Mouse (Mus musculus) kidney, embryonic 14.5 days (tissue): ENCODE results near the gene BC005624. TPM values are rescaled to one million over a fixed set of nuclear protein-coding genes. Genes with fewer than 3 reads are reported as not detected.
A peak's percentile ranks its signal among the peaks of the same experiment; 100 is the strongest.
"Not testable (repeated sequence)": the region's sequence is repeated elsewhere in the genome, so short reads cannot be mapped to it uniquely, and the experiment has no call there.

Source experiments
- ATAC-seq: fragments of 200-750 bp; cut with Nextera tagmentation; 2 replicates; pipeline ENCODE4 v1.8.0; 2017; ENCODE audit warnings: moderate number of reproducible peaks, mild to moderate bottlenecking, moderate TSS enrichment, moderate library complexity; ENCODE audit not compliant: low FRiP score, low TSS enrichment
- H3K27ac ChIP-seq: fragments of 300-500 bp; sonication (generic); 2 replicates; pipeline ENCODE4 v1.5.1; 2014; ENCODE audit warnings: low read depth, mild to moderate bottlenecking, low read length, moderate library complexity, mixed read lengths
- H3K27me3 ChIP-seq: fragments of 300-500 bp; sonication (generic); 2 replicates; pipeline ENCODE4 v1.6.1; 2014; ENCODE audit warnings: mild to moderate bottlenecking, low read length; ENCODE audit not compliant: control insufficient read depth, insufficient read depth
- H3K36me3 ChIP-seq: fragments of 300-500 bp; sonication (generic); 2 replicates; pipeline ENCODE4 v1.6.1; 2014; ENCODE audit warnings: low read length, mixed read lengths; ENCODE audit not compliant: control insufficient read depth, insufficient read depth
- H3K4me1 ChIP-seq: fragments of 300-500 bp; sonication (generic); 2 replicates; pipeline ENCODE4 v1.6.1; 2014; ENCODE audit warnings: low read length, mixed read lengths; ENCODE audit not compliant: control insufficient read depth, insufficient read depth
- H3K4me2 ChIP-seq: fragments of 300-500 bp; sonication (generic); replicated peaks from 2 replicates; pipeline ENCODE4 v1.6.1; 2014; ENCODE audit warnings: low read depth, mild to moderate bottlenecking, low read length
- H3K4me3 ChIP-seq: fragments of 300-500 bp; sonication (generic); 2 replicates; pipeline ENCODE4 v1.5.1; 2014; ENCODE audit warnings: mild to moderate bottlenecking, low read length
- H3K9ac ChIP-seq: fragments of 300-500 bp; sonication (generic); 2 replicates; pipeline ENCODE4 v1.6.1; 2014; ENCODE audit warnings: low read depth, mild to moderate bottlenecking, low read length, moderate library complexity
- H3K9me3 ChIP-seq: fragments of 300-500 bp; sonication (generic); 2 replicates; pipeline ENCODE4 v1.6.1; 2016; ENCODE audit warnings: low read length; ENCODE audit not compliant: control insufficient read depth
- WGBS: fragments of 180-500 bp; shearing (Covaris S2); extraction: QIAGEN DNeasy Blood & Tissue Kit; methylation state at CpG from one replicate; pipeline ENCODE4 v1.1.7; 2014; 5-methylcytosine and 5-hydroxymethylcytosine counted together
- polyA plus RNA-seq: library from polyadenylated mRNA; unstranded; fragments of >200 nt; fragmentation: Nextera tagmentation; extraction: Ambion mirVana; gene quantifications from 2 replicates; pipeline ENCODE4 v1.2.1, GENCODE M21; 2014

BC005624 gene
- polyA plus RNA-seq, 1 experiment from 2014 or later, result 48.7 TPM

GRCm38 (mm10) chr2:30959856-30960255, 22.1 kb downstream of the BC005624 start:
- no peak overlapping the region for H3K9ac ChIP-seq
- WGBS, result 46% methylated on average over 5 of the region's 5 CpGs

DNA sequence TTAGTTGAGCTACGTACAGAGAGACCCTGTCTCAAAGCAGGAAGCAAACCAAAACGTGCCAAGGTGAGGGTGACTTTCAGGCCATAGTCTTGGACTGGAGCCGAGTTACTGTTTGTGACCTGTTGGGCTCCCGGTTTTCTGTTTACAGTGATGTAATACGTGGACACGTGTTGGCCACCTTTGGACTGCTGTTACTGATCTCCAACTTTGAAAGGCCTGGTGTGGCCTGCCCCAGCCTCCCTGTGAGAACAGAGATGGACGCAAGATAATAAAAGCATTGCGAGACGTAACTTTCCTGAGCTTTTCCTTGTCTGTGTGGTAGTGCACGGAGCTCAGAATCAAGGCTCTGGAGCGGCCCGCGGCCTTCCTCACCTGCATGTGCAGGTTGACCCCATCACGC, 23.3 kb downstream of the BC005624 start:
- no peak for ATAC-seq
- H3K4me1 ChIP-seq, result peaks cover 12% of the 10 kb centered on the region
- H3K9me3 ChIP-seq, result no peaks in the 10 kb centered on the region
- no peak overlapping the region for H3K4me2 ChIP-seq
- peaks cover 86% of the 10 kb centered on the region for H3K36me3 ChIP-seq
- no peak overlapping the region for H3K4me3 ChIP-seq
- no peak overlapping the region for H3K27ac ChIP-seq
- H3K9ac ChIP-seq, result no peak overlapping the region
- 94% methylated on average over 14 of the region's 14 CpGs for WGBS
- no peaks in the 10 kb centered on the region for H3K27me3 ChIP-seq

More at GRCm38 (mm10) chr2:30959856-30960255, 22.1 kb downstream of the BC005624 start:
- no peak for ATAC-seq
- peaks cover 97% of the 10 kb centered on the region for H3K36me3 ChIP-seq
- H3K27ac ChIP-seq, result no peak overlapping the region
- no peak overlapping the region for H3K4me2 ChIP-seq
- no peak overlapping the region for H3K4me3 ChIP-seq
- H3K9me3 ChIP-seq, result no peaks in the 10 kb centered on the region
- H3K27me3 ChIP-seq, result no peaks in the 10 kb centered on the region
- H3K4me1 ChIP-seq, result 0 out of 2 replicates have a peak, but pooled peaks cover under 1% of the 10 kb centered on the region

GRCm38 (mm10) chr2:30957511-30957910, 24.5 kb downstream of the BC005624 start:
- Histone ChIP-seq H3K4me1 (peaks cover 14% of the 10 kb centered on the region), H3K9ac (no peak overlapping the region), H3K27me3 (no peaks in the 10 kb centered on the region), H3K36me3 (peaks cover 74% of the 10 kb centered on the region), H3K4me2 (no peak overlapping the region), H3K9me3 (no peaks in the 10 kb centered on the region), H3K4me3 (no peak overlapping the region), H3K27ac (no peak overlapping the region)
- 89% methylated on average over 4 of the region's 4 CpGs for WGBS
- no peak for ATAC-seq

DNA sequence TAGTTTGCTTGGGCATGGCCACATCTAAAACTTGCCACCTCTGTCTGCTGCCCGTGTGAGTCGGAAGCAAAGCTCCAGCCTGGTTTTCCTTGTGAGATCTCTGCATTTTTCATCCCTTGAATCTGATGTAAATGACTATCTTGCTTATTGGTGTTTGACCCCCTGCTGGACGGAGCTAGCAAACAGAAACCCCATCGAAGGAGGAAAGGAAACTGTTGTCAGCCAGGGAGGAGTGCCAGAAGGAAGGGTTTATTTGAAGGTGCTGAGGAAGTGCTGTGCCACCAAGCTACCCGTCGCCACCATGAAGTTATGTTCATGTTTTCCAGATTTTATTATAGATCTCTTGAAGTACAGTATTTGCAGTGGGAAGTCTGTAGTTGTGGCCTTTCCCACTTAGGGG, 27.2 kb downstream of the BC005624 start:
- H3K9me3 ChIP-seq, result no peaks in the 10 kb centered on the region
- H3K4me1 ChIP-seq, result peaks cover 14% of the 10 kb centered on the region
- H3K27me3 ChIP-seq, result no peaks in the 10 kb centered on the region
- WGBS, result 76% methylated on average over 6 of the region's 6 CpGs
- no peak for ATAC-seq
- H3K4me2 ChIP-seq, result peak overlapping the region; percentile 85
- H3K27ac ChIP-seq, result no peak overlapping the region
- H3K36me3 ChIP-seq, result peaks cover 47% of the 10 kb centered on the region
- H3K9ac ChIP-seq, result no peak overlapping the region
- no peak overlapping the region; the same call in 1 of the 2 replicates for H3K4me3 ChIP-seq

GRCm38 (mm10) chr2:30952824-30953490, 29.0 kb downstream of the BC005624 start, which contains the start of gene Tor1b:
TSS of gene Tor1b (plus strand) at chr2:30952959.
- WGBS, result 1% methylated on average over 60 of the region's 60 CpGs
- peaks cover 29% of the 10 kb centered on the region for H3K36me3 ChIP-seq

GRCm38 (mm10) chr2:30952457-30952823, 29.6 kb downstream of the BC005624 start:
- Histone ChIP-seq H3K9ac (peak overlapping the region; percentile 92; the same call in 1 of the 2 replicates), H3K36me3 (peaks cover 24% of the 10 kb centered on the region), H3K27ac (peak overlapping the region; percentile 70), H3K4me2 (peak overlapping the region; percentile 85), H3K9me3 (no peaks in the 10 kb centered on the region), H3K4me1 (peaks cover 14% of the 10 kb centered on the region), H3K27me3 (no peaks in the 10 kb centered on the region), H3K4me3 (peak overlapping the region; percentile 89; the same call in 1 of the 2 replicates)
- no peak; the same call in 1 of the 2 replicates for ATAC-seq
- 30% methylated on average over 5 of the region's 5 CpGs for WGBS

More at GRCm38 (mm10) chr2:30952824-30953490, 29.0 kb downstream of the BC005624 start, which contains the start of gene Tor1b:
- Histone ChIP-seq H3K4me1 (peaks cover 14% of the 10 kb centered on the region), H3K9ac (peak within 1 kb of the TSS; percentile 92), H3K9me3 (no peaks in the 10 kb centered on the region), H3K27me3 (no peaks in the 10 kb centered on the region), H3K4me2 (peak within 1 kb of the TSS; percentile 85), H3K27ac (peak within 1 kb of the TSS; percentile 70), H3K4me3 (peak within 1 kb of the TSS; percentile 89)
- peak; percentile 86 for ATAC-seq

DNA sequence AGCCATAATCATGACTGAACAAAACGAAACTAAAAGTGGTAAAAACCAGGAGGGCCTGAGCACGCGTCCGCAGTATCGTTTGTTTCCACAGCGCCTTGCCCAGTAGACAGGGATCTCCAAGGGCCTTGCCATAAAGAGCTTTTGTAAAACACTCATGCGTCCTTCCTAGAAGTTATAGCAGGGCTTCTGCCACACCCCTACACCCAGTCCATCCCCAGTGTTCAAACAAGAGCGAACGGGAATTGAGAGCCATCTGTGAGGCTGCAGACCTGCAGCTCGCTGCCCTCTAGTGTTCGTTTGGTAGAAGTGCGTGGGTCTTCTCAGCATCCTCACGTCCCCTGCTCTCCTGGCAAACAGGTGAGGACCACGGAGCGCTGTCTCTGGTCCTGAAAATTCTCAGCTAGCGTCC, 39.4 kb downstream of the BC005624 start:
- Histone ChIP-seq H3K36me3 (no peaks in the 10 kb centered on the region), H3K27me3 (no peaks in the 10 kb centered on the region), H3K4me3 (peak overlapping the region; percentile 27), H3K4me1 (no peaks in the 10 kb centered on the region), H3K4me2 (peak overlapping the region; percentile 33), H3K27ac (no peak overlapping the region), H3K9me3 (no peaks in the 10 kb centered on the region), H3K9ac (no peak overlapping the region)
- ATAC-seq, result peak; percentile 59; the same call in 1 of the 2 replicates
- whole genome bisulfite sequencing, result 29% methylated on average over 16 of the region's 16 CpGs

- not testable (repeated sequence) for H3K9me3 ChIP-seq, ATAC-seq, H3K4me1 ChIP-seq, H3K4me2 ChIP-seq, H3K36me3 ChIP-seq, H3K27ac ChIP-seq, H3K27me3 ChIP-seq, H3K9ac ChIP-seq
- peak overlapping the region; percentile 27; the same call in 1 of the 2 replicates for H3K4me3 ChIP-seq
- WGBS, result 50% methylated on average over 7 of the region's 7 CpGs
Observed at GRCm38 (mm10) chr2:30942116-30942515, 39.9 kb downstream of the BC005624 start.

- Histone ChIP-seq H3K4me3 (no peak overlapping the region), H3K9ac (no peak overlapping the region), H3K9me3 (no peaks in the 10 kb centered on the region), H3K36me3 (no peaks in the 10 kb centered on the region), H3K4me2 (no peak overlapping the region), H3K4me1 (no peaks in the 10 kb centered on the region), H3K27ac (no peak overlapping the region), H3K27me3 (no peaks in the 10 kb centered on the region)
- ATAC-seq, result no peak
- WGBS, result 89% methylated on average over 5 of the region's 5 CpGs
Observed at GRCm38 (mm10) chr2:30941586-30941985, 40.4 kb downstream of the BC005624 start.
